Mouse (Mus musculus) right cerebral cortex, adult 18-20 months (tissue): ENCODE results near the gene Gid8.

Experiments used
- DNase-seq: peaks from one replicate; pipeline ENCODE4 v3.0.0; 2022; ENCODE audit warnings: mixed read lengths

The Gid8 gene

DNA sequence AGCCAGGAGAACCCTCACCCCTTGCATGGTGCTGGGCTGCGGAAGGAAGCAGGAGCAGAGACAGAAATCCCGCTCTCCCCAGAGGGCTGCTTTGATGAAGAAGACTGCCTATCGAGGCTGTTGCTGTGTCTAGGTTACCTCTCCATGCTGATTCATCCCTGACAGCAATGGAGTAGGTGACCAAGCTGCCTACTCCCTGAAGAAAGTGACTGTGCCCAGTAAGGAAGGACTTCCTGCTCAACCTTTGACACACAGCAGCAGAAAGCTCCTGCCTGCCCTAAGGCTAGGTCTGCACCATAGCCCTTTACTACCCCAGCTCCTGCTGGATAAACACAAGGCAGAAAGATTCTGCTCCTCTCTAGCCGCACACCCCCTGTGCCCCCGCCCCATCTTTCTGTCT is 39.0 kb downstream of the Gid8 start:
- no peak for DNase-seq

DNA sequence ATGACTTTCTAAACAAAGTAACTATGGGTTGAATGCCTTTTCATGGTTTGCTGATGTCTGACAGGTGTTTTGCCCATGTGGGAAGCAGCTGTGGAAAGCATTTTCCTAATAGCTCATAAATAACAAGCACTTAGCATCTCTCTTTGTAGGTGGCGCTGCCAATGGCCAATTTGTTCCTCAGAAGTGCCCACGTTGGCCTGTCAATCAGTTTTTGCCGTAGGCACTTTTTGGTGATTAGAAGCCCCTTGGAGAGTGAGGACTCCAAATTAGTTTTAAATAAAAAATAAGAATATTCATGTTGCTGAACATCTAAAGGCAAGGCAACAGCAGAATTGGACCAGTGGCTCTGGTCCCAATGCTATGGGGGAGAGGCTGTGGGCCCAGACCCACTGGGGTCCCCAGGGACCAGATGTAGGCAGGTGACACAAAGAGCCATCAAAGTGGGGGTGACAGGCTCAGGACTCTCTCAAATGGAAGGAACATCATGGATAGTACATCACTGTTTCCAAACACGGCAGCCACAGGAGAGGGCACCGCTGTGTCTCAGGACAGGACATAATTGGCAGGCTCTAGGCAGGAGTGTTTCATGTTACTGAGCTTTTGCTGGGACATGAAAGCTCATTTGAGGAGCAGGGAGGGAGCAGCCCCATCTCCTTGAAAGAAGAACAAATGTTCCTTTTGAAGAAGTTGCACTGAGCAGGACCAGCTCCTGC is 45.2 kb downstream of the Gid8 start:
- DNase-seq: no peak

DNA sequence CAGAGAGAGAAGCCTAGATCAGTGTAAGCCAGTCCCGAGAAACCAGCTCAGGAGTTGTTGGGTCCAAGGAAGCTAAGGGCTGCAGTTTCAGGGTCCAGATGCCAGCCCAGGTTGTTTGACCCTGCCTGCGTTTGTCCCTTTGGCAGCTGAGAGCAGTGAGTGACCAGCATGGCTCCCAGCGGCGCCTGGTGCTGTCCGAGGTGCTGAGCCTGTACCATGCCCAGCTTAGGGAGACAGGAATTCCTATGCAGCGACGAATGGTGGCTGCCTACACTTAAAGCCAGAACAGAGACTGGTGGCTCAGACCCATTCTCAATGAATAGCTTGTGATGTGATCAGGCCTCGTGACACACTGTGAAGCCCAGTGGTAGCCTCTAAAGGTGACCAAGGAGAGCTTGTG is 46.0 kb downstream of the Gid8 start:
- no peak for DNase-seq

DNA sequence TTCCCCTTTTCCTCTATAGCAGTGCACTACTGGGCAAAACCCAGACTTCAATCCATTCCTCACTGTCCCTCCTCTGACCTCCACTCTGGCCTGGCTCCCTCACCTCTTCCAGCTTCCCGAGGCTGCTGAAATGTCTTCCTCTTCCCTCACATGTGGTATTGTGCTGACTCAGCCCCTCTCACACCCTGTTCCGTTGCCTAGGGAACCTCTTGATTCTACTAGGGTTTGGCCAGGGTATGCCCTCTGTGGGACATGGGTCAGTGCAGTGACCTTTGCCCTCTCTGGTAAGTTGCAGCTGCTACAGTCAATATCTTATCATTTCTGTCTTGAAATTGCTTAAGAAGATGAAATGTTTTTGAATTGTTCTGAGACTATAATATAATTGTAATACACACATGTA is 46.9 kb downstream of the Gid8 start:
- DNase-seq: no peak

DNA sequence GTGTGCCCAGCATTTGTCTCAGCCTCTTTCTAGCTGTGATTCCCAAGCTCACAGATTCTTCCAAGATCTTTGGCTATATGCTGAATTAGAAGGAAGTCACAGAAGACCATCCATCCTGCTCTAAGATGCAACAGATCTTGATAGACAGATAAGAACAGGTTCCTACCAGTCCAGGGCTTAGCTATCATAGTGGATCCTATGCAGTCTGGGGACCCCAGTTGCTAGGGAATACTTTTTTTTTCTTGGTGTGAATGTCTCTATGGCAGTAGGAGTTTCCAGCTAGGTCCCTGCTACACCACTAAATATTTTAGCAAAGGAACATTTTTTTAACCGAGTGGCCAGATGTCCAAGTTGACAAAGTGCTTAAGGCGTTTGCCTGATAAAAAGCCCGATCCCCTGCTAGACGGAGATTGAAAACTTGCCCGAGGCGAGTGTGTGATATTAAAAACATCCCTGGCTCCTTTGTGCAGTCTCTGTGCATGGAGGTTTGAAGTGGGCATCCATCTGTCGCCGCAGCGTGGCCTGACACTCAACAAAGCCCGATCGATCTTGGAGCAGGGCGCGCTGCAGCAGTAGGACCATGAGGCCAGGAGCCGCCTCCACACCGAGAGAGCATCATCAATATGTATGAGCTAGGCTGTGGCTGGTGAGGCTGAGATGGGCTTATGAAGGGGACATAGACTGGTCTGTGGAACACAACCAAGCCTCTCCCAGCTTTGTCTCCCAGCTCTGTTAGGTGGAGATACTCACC is 48.8 kb downstream of the Gid8 start:
- no peak for DNase-seq

DNA sequence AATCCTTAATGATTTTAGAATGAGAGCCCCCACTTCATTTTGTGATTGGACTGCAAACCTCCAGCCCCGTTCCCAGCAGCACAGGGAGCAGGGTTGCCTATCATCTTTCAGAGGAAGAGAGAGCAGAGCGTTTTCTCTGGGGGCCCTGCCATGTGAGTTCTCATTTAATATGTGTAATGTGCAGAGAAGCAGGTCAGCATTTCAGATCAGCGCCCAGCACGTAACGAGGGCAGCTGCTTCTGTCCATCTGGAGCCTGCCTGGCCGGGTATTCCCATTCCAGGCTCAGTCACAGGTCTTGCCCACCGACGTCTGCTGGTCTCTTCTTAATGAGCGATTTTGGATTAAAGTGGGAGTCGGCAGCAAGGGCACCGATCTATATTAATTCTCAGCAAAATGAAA is 55.1 kb downstream of the Gid8 start:
- DNase-seq: no peak

DNA sequence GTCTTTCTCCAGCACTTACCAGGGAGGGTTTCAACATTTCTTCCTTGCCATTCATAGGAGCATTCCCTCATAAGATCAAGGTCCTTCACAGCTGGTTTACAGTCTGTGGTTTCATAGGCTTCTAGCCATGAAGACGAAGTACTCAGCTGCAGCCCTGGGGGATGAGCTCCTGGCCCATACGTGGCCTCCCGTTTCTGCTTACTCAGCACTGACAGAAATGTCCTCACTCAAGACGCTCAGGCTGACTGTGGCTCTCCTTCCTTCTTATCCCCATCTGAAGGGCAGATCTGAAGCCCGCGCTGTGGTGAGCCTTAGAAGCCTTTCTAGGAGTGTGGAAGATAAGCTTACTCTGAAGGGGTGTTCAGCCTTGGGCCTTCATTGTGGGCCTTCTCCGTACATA is 55.8 kb downstream of the Gid8 start:
- no peak for DNase-seq
